Mouse (Mus musculus) gastrocnemius, postnatal 14 days (tissue): ENCODE measurements around the gene Zfp523. TPM values are rescaled to one million over a fixed set of nuclear protein-coding genes. Genes with fewer than 3 reads are reported as not detected.
"Not testable (repeated sequence)": the region's sequence is repeated elsewhere in the genome, so short reads cannot be mapped to it uniquely, and the experiment has no call there.

Experiments used
- DNase-seq: peaks from one replicate; pipeline ENCODE4 v3.0.0; 2021; ENCODE audit warnings: mixed read lengths
- intact Hi-C: fragments of 180-260 bp; cut with DNase I; formaldehyde crosslinking; loops from one replicate; pipeline ENCODE4 v1.15.1; 2025; ENCODE audit warnings: low total_unique reads
- total RNA-seq, 2 experiments: library from RNA; stranded (reverse); gene quantifications; 2 replicates each; pipeline ENCODE4 v1.2.3; 2021

Zfp523 gene
- total RNA-seq, 2 experiments from 2014 or later = 14.4 to 16.2 TPM

DNA sequence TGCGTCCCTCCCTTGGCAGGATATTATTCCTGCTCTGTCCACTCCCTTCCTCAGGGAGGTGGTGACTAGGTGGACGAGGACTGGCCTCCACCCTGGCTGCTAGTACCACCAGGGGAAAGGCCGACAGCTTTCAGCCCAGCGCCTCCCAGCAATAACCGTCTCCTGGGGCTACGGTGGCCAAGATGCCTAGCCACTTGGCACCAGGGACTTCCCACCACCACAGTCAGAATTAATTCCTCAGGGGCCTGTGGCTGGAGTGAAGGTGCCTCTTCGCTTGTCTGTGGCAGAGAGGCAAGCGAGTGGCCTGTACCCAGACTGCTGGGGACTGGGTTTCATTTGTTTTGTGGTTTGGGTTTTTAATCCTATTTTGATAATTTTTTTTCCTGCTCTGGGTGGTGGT is 28.5 kb downstream of the Zfp523 start:
- DNase-seq = no peak
- intact Hi-C loops = no loop called here

GRCm38 (mm10) chr17:28207092-28207491 is 30.2 kb downstream of the Zfp523 start:
- DNase-seq = no peak
- intact Hi-C loops = no loop called here

DNA sequence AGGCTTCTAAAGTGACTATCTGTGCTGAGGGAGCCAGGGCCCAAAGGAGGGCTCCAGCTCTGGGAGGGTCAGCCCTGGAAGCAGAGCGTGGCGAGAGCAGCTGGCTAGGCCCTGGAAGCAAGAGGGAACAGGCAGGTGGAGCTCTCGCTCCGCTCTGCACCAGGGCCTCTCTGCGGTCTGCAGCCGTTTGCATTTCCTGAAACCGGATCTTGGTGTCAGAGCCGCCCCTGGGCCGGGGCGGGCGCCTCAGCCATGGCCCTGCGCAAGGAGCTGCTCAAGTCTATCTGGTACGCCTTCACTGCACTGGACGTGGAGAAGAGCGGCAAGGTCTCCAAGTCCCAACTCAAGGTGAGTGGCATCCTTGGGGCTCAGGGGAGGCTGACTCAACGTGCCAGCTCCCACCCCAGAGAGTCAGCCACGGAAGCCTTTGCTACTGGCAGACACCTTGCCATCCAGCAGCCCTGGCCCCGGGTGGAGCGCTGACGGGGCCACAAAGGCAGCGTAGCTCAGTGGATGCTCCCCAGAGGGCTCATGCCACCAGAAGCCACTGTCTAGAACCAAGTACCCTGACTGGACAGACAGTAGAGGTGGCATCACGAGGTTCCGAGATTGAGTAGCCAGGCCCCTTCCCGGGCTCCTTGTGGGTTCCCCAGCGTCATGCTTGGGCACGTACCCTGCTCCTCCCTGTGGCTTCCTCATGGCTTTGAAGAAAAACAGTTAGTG is 30.8 kb downstream of the Zfp523 start, which contains the start of gene Def6:
TSS of gene Def6 (plus strand) at position 188 of the 723 bp plus-strand sequence.
- DNase-seq = peak; percentile 86
- intact Hi-C loops = no loop called here

GRCm38 (mm10) chr17:28208314-28208612 is 31.3 kb downstream of the Zfp523 start:
- intact Hi-C loops = no loop called here
- no peak for DNase-seq

DNA sequence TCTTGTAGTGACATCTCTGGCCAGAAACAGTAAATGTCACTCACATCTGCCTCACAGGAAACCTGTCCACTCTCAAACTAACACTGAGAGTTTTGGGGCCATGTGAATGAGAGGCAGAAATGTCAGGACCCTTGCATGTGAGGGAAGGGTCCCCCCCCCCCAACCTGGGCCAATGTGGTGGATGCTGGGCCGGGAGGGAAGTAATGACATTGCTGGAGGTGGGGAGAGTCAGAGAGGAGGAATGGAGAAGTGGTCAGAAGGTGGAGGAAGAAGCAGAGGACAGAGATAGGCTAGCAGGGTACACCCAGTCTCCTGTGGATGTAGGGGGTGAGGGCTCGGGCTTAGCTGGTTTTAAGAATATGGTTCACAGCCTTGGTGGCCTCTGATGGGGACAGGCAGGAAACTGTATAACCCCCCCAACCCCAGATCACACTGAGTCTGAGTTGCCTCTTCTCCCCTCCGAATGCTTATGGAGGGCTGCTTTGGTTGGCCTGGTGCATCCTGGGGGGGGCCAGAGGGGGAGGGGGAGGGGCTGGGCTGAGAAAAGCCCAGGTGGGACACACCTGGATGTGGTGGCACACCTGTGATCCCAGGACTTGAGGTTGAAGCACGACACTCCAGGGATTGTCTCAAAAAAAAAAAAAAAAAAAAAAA is 32.7 kb downstream of the Zfp523 start:
- no peak for DNase-seq
- intact Hi-C loops = no loop called here

GRCm38 (mm10) chr17:28211921-28212341 is 35.0 kb downstream of the Zfp523 start:
- intact Hi-C loops = no loop called here
- no peak for DNase-seq

GRCm38 (mm10) chr17:28212391-28212790 is 35.5 kb downstream of the Zfp523 start:
- no peak for DNase-seq
- intact Hi-C loops = no loop called here

GRCm38 (mm10) chr17:28213236-28213635 is 36.3 kb downstream of the Zfp523 start:
- no peak for DNase-seq
- intact Hi-C loops = no loop called here

DNA sequence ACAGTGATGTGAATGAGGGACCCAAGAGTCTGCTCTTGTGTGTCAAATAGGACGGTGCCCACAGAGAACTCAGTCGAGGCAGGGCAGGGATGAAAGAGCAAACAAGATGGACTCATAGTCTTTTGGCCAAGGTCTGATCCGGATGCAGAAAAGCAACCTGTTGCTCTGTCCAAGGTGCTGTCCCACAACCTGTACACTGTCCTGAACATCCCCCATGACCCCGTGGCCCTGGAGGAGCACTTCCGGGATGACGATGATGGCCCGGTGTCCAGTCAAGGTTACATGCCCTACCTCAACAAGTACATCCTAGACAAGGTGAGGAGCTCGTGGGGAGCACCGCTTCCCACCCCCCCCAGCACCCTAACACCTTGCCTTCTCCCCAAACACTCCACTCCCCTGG is 39.9 kb downstream of the Zfp523 start:
- no peak for DNase-seq
- intact Hi-C loops = no loop called here

DNA sequence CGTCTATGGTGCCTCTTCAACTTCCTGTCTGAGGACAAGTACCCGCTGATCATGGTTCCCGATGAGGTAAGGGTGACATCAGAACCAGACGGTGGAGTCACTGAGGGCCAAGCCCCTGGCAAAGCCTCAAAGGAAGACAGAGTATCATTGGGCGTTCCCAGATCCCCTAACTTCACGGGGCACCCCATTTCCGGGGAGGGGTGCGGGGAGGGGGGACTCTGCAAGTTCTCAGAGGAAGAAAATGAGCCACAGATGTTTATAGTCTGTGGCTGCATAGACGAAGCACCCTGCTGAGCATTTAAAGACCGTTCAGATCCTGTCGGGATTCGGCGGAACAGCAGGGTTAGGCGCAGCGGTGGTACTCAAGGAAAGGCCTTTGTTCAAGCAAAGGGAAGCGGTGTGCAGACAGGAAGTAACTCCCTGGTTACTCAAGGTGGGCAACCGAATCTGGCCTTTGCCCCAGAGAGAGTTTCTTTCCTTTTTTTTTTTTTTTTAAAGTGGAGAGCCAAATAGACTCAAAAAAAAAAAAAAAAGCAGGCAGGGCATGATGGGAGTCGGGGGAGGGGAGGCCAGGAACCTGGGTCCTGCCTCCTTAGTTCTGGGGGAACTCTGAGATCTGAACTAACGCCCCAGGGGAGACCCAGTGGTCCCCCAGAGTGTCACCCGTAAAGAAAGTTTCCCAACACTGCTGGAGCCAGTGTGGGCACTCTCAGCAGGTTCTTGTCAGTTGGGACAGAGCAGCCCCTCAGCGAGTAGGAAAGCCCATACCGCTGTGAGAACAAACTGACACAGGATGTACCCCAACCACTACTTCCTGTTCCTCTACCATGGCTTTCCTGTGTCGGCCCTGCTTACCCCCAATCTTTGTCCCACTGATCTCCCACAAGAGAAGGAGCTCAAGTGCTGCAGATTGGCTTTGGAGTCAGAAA is 41.1 kb downstream of the Zfp523 start:
- DNase-seq = no peak

DNA sequence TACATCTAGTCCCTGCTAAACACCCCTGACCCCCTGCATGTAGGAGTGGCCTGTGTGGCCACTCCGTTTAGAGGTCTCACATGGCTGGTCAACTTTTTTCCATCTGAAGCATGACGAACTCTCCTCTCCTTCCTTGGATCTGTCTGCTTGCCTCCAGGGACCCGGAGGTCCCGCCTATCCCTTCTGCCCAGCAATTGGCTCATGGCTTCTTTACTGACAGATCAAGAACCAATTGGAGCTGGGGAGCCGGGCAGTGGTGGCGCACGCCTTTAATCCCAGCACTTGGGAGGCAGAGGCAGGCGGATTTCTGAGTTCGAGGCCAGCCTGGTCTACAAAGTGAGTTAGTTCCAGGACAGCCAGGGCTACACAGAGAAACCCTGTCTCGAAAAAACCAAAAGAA is 45.5 kb downstream of the Zfp523 start:
- intact Hi-C loops = not testable (repeated sequence)

More for the DNA sequence above, 41.1 kb downstream of the Zfp523 start:
- intact Hi-C loops = no loop called here

GRCm38 (mm10) chr17:28223561-28224391 is 46.8 kb downstream of the Zfp523 start:
- peak; percentile 93 for DNase-seq
- intact Hi-C loops = no loop called here

More for the DNA sequence above, 45.5 kb downstream of the Zfp523 start:
- not testable (repeated sequence) for DNase-seq

DNA sequence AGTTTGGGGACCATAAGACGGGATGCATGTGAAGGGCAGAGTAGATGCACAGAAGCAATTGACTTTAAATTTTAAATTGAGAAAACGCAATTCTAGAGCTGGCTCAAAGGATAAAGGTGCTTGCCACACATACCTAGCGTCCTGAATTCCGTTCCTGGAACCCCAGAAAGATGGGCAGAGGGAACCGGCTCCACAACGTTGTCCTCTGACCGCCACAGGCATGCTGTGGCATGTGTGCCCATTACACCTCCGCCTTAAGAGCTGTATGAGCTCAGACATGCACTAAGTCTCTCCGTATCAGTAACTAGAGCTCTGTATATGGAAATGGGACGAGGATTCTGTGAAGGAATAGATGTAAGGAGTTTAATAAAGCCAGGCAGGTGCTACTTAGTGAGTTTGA is 47.7 kb downstream of the Zfp523 start:
- DNase-seq = no peak
- intact Hi-C loops = no loop called here

DNA sequence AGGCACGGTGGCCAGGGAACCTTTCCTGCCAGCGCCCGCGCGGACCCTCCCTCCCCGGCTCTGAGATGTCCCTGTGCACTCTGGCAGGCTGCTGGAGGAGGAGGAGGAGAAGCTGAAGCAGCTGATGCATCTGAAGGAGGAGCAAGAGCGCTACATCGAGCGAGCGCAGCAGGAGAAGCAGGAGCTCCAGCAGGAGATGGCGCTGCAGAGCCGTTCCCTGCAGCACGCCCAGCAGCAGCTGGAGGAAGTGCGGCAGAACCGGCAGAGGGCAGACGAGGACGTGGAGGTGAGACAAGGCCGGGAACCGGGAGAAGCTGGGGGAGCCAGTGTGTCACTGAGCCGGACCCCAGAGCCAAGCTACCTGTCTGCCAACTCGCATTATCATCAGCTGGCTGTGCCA is 49.1 kb downstream of the Zfp523 start:
- intact Hi-C loops = no loop called here

DNA sequence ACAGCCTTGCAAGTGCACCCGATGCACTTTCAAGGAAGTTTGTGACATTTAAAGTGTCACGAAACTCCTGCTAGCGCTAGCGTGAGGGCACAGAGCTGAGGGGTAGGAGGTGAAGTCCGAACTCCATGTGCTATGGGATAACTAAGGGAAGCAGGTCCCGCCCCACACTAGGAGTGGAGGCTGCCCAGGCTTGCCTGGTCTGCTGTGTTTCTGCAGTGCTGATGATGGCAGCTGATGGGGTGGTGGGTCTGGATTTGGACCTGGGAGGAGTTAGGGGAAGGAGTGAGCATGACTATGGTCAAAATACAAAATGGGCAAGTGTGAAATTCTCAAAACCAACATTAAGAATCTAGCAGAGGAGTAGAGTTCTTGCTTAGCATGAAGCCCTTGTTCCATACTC is 53.6 kb downstream of the Zfp523 start:
- intact Hi-C loops = no loop called here

More for the DNA sequence above, 49.1 kb downstream of the Zfp523 start:
- DNase-seq = peak; percentile 95

GRCm38 (mm10) chr17:28231026-28231736 is 54.3 kb downstream of the Zfp523 start:
- intact Hi-C loops = no loop called here
- no peak for DNase-seq

More for the DNA sequence above, 53.6 kb downstream of the Zfp523 start:
- no peak for DNase-seq

DNA sequence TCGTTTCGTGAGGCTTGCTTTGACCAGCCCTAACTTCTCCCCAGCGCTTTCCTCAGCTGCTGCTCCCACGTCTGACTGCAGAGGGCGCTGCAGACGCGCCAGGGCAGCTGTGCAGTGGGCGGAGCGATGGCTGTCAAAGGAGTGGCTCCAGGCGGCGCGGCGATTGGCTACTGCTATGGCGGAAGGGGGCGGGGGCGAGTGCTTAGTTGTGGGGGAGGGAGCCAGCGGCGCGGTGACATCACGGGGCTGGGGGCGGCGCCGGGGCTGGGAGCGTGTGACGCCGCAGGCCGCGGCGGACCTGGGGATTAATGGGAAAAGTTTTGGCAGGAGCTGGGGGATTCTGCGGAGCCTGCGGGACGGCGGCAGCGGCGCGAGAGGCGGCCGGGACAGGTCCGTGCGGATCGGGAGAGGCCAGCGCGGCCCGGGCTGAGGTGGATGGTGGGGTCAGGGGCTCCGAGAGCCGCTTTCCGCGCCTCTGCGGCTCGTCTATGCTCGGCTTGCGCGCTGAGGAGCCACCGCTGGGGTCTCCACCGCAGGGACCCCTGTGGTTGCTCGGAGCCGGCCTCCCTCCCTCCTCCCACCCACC is 55.6 kb downstream of the Zfp523 start, which contains the start of gene Ppard:
TSS of gene Ppard (plus strand) at position 226 of the 586 bp plus-strand sequence.
- intact Hi-C loops = no loop called here
- DNase-seq = peak; percentile 99

DNA sequence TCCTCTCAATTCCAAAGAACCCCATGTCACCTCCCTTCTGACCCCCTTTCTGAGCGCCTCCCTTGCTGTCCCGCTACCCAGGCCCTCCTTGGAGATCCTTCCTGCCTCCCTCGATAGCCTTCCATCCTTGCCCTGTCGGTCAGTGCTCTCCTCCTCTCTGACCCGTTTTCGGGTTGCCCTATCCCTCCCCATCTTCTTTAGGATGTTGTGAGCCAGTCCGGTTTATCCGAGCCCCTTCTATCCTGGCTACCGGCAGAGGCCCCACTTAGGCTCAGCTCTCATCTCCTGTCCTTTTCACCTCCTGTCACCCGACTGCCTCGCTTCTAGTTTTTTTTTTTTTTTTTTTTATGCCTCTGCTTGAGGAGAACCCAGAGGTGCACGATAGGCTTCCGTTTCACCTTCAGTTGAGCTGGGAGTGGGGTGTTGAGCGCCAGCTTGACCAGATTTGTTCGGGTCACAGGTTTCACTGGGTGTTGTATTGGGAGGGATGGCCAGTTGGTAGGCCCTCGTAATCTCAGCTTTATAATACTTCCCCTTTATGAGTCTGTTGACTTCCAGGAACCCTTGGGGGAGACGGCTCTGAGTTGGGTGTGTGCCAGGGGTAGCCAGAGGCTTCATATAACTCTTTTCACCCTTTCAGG is 56.3 kb downstream of the Zfp523 start:
- intact Hi-C loops = no loop called here
- peak; percentile 50 for DNase-seq
